Mouse (Mus musculus) forebrain, embryonic 15.5 days (tissue): Measurements from ENCODE around the gene Lrrc4b. TPM values are rescaled to one million over a fixed set of nuclear protein-coding genes. Genes with fewer than 3 reads are reported as not detected.

Experiments
- ATAC-seq: fragments of 200-750 bp; cut with Nextera tagmentation; replicated peaks from 2 replicates; pipeline ENCODE4 v1.8.0; 2017; ENCODE audit warnings: mild to moderate bottlenecking, moderate TSS enrichment, moderate library complexity
- H3K27ac ChIP-seq: fragments of 300-500 bp; sonication (generic); replicated peaks from 2 replicates; pipeline ENCODE4 v1.5.1; 2015; ENCODE audit warnings: mild to moderate bottlenecking, inconsistent platforms
- H3K27me3 ChIP-seq: fragments of 300-500 bp; sonication (generic); 2 replicates; pipeline ENCODE4 v1.6.1; 2015; ENCODE audit warnings: inconsistent platforms
- H3K36me3 ChIP-seq: fragments of 300-500 bp; sonication (generic); 2 replicates; pipeline ENCODE4 v1.6.1; 2015; ENCODE audit warnings: mild to moderate bottlenecking, inconsistent platforms
- H3K4me1 ChIP-seq: fragments of 300-500 bp; sonication (generic); 2 replicates; pipeline ENCODE4 v1.6.1; 2015; ENCODE audit warnings: inconsistent platforms
- H3K4me2 ChIP-seq: fragments of 300-500 bp; sonication (generic); replicated peaks from 2 replicates; pipeline ENCODE4 v1.6.1; 2015; ENCODE audit warnings: mild to moderate bottlenecking, inconsistent platforms
- H3K4me3 ChIP-seq: fragments of 300-500 bp; sonication (generic); 2 replicates; pipeline ENCODE4 v1.5.1; 2015; ENCODE audit warnings: mild to moderate bottlenecking, inconsistent platforms
- H3K9ac ChIP-seq: fragments of 300-500 bp; sonication (generic); replicated peaks from 2 replicates; pipeline ENCODE4 v1.6.1; 2015; ENCODE audit warnings: mild to moderate bottlenecking, inconsistent platforms
- H3K9me3 ChIP-seq: fragments of 300-500 bp; sonication (generic); 2 replicates; pipeline ENCODE4 v1.6.1; 2016; ENCODE audit warnings: inconsistent platforms
- WGBS: fragments of 180-500 bp; shearing (Covaris S2); methylation state at CpG from one replicate; pipeline ENCODE4 v1.1.7; 2015; ENCODE audit warnings: mixed read lengths; 5-methylcytosine and 5-hydroxymethylcytosine counted together
- microRNA-seq: library from miRNA; unstranded; fragments of <30 nt; microRNA quantifications from one replicate; pipeline ENCODE4, GENCODE M21; 2016
- polyA plus RNA-seq: library from polyadenylated mRNA; unstranded; fragments of >200 nt; fragmentation: Nextera tagmentation; extraction: Ambion mirVana; gene quantifications from 2 replicates; pipeline ENCODE4 v1.2.1, GENCODE M21; 2015

Gene Lrrc4b
- polyA plus RNA-seq, 1 experiment from 2014 or later: 15.7 TPM

- peak within 1 kb of the TSS; percentile 89 for H3K9ac ChIP-seq
- ATAC-seq: peak; percentile 97
- no peaks in the 10 kb centered on the region for H3K27me3 ChIP-seq
- H3K9me3 ChIP-seq: no peaks in the 10 kb centered on the region
- H3K36me3 ChIP-seq: peaks cover 21% of the 10 kb centered on the region
- peaks cover 34% of the 10 kb centered on the region for H3K4me1 ChIP-seq
- under 1% methylated on average over 58 of the region's 58 CpGs for WGBS
- H3K27ac ChIP-seq: peak within 1 kb of the TSS; percentile 95
- peak within 1 kb of the TSS; percentile 64 for H3K4me3 ChIP-seq
- H3K4me2 ChIP-seq: peak within 1 kb of the TSS; percentile 77
Observed at GRCm38 (mm10) chr7:44495992-44496770, 67.4 kb downstream of the Lrrc4b start, which contains the start of the genes Emc10 and Fam71e1. TSS of gene Emc10 (minus strand) at chr7:44496529. TSS of gene Fam71e1 (plus strand) at chr7:44496581.

GRCm38 (mm10) chr7:44496771-44497109 lies 67.9 kb downstream of the Lrrc4b start:
- H3K36me3 ChIP-seq: peaks cover 17% of the 10 kb centered on the region
- no peaks in the 10 kb centered on the region for H3K9me3 ChIP-seq
- peak overlapping the region; percentile 77 for H3K4me2 ChIP-seq
- WGBS: 1% methylated on average over 26 of the region's 26 CpGs
- ATAC-seq: no peak
- no peaks in the 10 kb centered on the region for H3K27me3 ChIP-seq
- peak overlapping the region; percentile 83 for H3K27ac ChIP-seq
- H3K4me1 ChIP-seq: peaks cover 34% of the 10 kb centered on the region
- peak overlapping the region; percentile 64 for H3K4me3 ChIP-seq
- peak overlapping the region; percentile 89 for H3K9ac ChIP-seq

- H3K4me3 ChIP-seq: peak overlapping the region; percentile 64
- no peaks in the 10 kb centered on the region for H3K9me3 ChIP-seq
- no peak for ATAC-seq
- peaks cover 10% of the 10 kb centered on the region; the same call in 1 of the 2 replicates for H3K36me3 ChIP-seq
- WGBS: 85% methylated on average over 10 of the region's 10 CpGs
- no peaks in the 10 kb centered on the region for H3K27me3 ChIP-seq
- H3K4me1 ChIP-seq: peaks cover 34% of the 10 kb centered on the region
- peak overlapping the region; percentile 77 for H3K4me2 ChIP-seq
- 0 out of 2 replicates have a peak overlapping the region, but pooled peaks have one; percentile 83 for H3K27ac ChIP-seq
- H3K9ac ChIP-seq: peak overlapping the region; percentile 89
Observed at GRCm38 (mm10) chr7:44497361-44498055, 68.7 kb downstream of the Lrrc4b start.

- H3K4me2 ChIP-seq: no peak overlapping the region
- no peak for ATAC-seq
Observed at GRCm38 (mm10) chr7:44498922-44499321, 70.1 kb downstream of the Lrrc4b start.

GRCm38 (mm10) chr7:44500046-44500445 lies 71.2 kb downstream of the Lrrc4b start:
- no peaks in the 10 kb centered on the region for H3K36me3 ChIP-seq
- no peak overlapping the region for H3K27ac ChIP-seq
- no peak for ATAC-seq
- H3K27me3 ChIP-seq: no peaks in the 10 kb centered on the region
- no peak overlapping the region for H3K9ac ChIP-seq
- no peaks in the 10 kb centered on the region for H3K9me3 ChIP-seq
- WGBS: 59% methylated on average over 20 of the region's 20 CpGs
- no peak overlapping the region for H3K4me3 ChIP-seq
- H3K4me2 ChIP-seq: no peak overlapping the region
- peaks cover 18% of the 10 kb centered on the region for H3K4me1 ChIP-seq

More at GRCm38 (mm10) chr7:44498922-44499321, 70.1 kb downstream of the Lrrc4b start:
- H3K27ac ChIP-seq: no peak overlapping the region
- no peaks in the 10 kb centered on the region for H3K9me3 ChIP-seq
- peaks cover 29% of the 10 kb centered on the region for H3K4me1 ChIP-seq
- no peak overlapping the region for H3K4me3 ChIP-seq
- 0 out of 2 replicates have a peak, but pooled peaks cover 2% of the 10 kb centered on the region for H3K36me3 ChIP-seq
- H3K27me3 ChIP-seq: no peaks in the 10 kb centered on the region
- WGBS: 85% methylated on average over 1 of the region's 1 CpGs
- no peak overlapping the region for H3K9ac ChIP-seq

- Histone ChIP-seq H3K36me3 (no peaks in the 10 kb centered on the region), H3K9ac (no peak overlapping the region), H3K9me3 (no peaks in the 10 kb centered on the region), H3K27ac (no peak overlapping the region), H3K4me3 (no peak overlapping the region), H3K27me3 (no peaks in the 10 kb centered on the region), H3K4me2 (no peak overlapping the region), H3K4me1 (peaks cover 10% of the 10 kb centered on the region)
- 37% methylated on average over 5 of the region's 5 CpGs for WGBS
- ATAC-seq: 0 out of 2 replicates have a peak, but pooled peaks have one; percentile 38
Observed at GRCm38 (mm10) chr7:44501563-44502115, 72.8 kb downstream of the Lrrc4b start.

GRCm38 (mm10) chr7:44507491-44507890 lies 78.7 kb downstream of the Lrrc4b start:
- Histone ChIP-seq H3K4me1 (no peaks in the 10 kb centered on the region), H3K9ac (no peak overlapping the region), H3K27ac (no peak overlapping the region), H3K27me3 (no peaks in the 10 kb centered on the region), H3K4me3 (no peak overlapping the region), H3K9me3 (no peaks in the 10 kb centered on the region), H3K4me2 (no peak overlapping the region), H3K36me3 (no peaks in the 10 kb centered on the region)
- no peak for ATAC-seq

Small RNA genes within 50 kb of the gene (microRNA-seq; reads per million reads assigned to microRNA genes)
- gene Mir7052: not detected

Other genes with a start within 250 kb of the Lrrc4b start
- gene Klk1b24, start 240.8 kb upstream of the Lrrc4b start, polyA plus RNA-seq: not detected in 2 replicates
- gene Klk1b3, start 230.8 kb upstream of the Lrrc4b start, polyA plus RNA-seq: not detected in 2 replicates
- gene Klk1b4, start 221.6 kb upstream of the Lrrc4b start, polyA plus RNA-seq: not detected in 2 replicates
- gene Klk1b5, start 213.1 kb upstream of the Lrrc4b start, polyA plus RNA-seq: not detected in 2 replicates
- not detected in 2 replicates for gene Klk1, start 203.7 kb upstream of the Lrrc4b start, polyA plus RNA-seq
- not detected in 2 replicates for gene Gm36864, start 192.8 kb upstream of the Lrrc4b start, polyA plus RNA-seq
- gene 1700028J19Rik, start 182.3 kb upstream of the Lrrc4b start, polyA plus RNA-seq: 0.72 and 1.2 TPM in 2 replicates
- gene 2410002F23Rik, start 182.3 kb upstream of the Lrrc4b start, polyA plus RNA-seq: 219 and 222 TPM in 2 replicates
- gene Acp4, start 171.6 kb upstream of the Lrrc4b start, polyA plus RNA-seq: not detected in 2 replicates
- gene Gm15517, start 167.6 kb upstream of the Lrrc4b start, polyA plus RNA-seq: not detected in 2 replicates
- gene Clec11a, start 122.1 kb upstream of the Lrrc4b start, polyA plus RNA-seq: 3.7 TPM in 2 replicates
- gene Shank1, start 118.8 kb upstream of the Lrrc4b start, polyA plus RNA-seq: 22.0 and 24.2 TPM in 2 replicates
- 24.5 and 26.7 TPM in 2 replicates for gene Syt3, start 44.9 kb upstream of the Lrrc4b start, polyA plus RNA-seq
- 1.1 and 1.4 TPM in 2 replicates for gene 1700008O03Rik, start 43.2 kb upstream of the Lrrc4b start, polyA plus RNA-seq
- gene Aspdh, start 36.4 kb downstream of the Lrrc4b start, polyA plus RNA-seq: 4.3 and 5.8 TPM in 2 replicates
- 52.5 and 56.6 TPM in 2 replicates for gene Josd2, start 39.0 kb downstream of the Lrrc4b start, polyA plus RNA-seq
- gene Emc10, start 67.5 kb downstream of the Lrrc4b start, polyA plus RNA-seq: 133 and 138 TPM in 2 replicates
- gene Fam71e1, start 67.6 kb downstream of the Lrrc4b start, polyA plus RNA-seq: 30.2 and 30.5 TPM in 2 replicates
- 0.13 and 0.15 TPM in 2 replicates for gene Mybpc2, start 95.6 kb downstream of the Lrrc4b start, polyA plus RNA-seq
- gene Spib, start 103.1 kb downstream of the Lrrc4b start, polyA plus RNA-seq: not detected in 2 replicates
- 46.9 and 54.1 TPM in 2 replicates for gene Pold1, start 119.8 kb downstream of the Lrrc4b start, polyA plus RNA-seq
- gene Nr1h2, start 124.9 kb downstream of the Lrrc4b start, polyA plus RNA-seq: 70.5 and 79.5 TPM in 2 replicates
- 1.0 and 1.6 TPM in 2 replicates for gene Napsa, start 143.4 kb downstream of the Lrrc4b start, polyA plus RNA-seq
- gene Kcnc3, start 161.6 kb downstream of the Lrrc4b start, polyA plus RNA-seq: 2.6 and 3.3 TPM in 2 replicates
- 1.3 and 1.5 TPM in 2 replicates for gene Myh14, start 241.8 kb downstream of the Lrrc4b start, polyA plus RNA-seq